In genomic region chr17:66783075-66783492, GRCm38 (mm10) we compare ENCODE assay signal across 28 mouse cellular contexts.
DNase-seq lines count a peak whose midpoint lies in the region; ATAC-seq and TF ChIP-seq lines count a peak whose summit lies in the region.
"Had no signal": no experiment of that assay in that cellular context is flagged by ENCODE, and none has a peak within 500 bp of the region (broad histone marks: within the 10 kb centered on the region; RNA-seq: fewer than 3 reads in every experiment).

No protein-coding gene starts in this region.

- H3K27me3 ChIP-seq in heart, embryonic 13.5 days (replicated peaks) = no peaks in the 10 kb centered on the region
- H3K27me3 ChIP-seq in heart, embryonic 12.5 days (replicated peaks) = no peaks in the 10 kb centered on the region
- no peaks in the 10 kb centered on the region for H3K27me3 ChIP-seq in midbrain, embryonic 12.5 days
- H3K27me3 ChIP-seq in cerebellum, adult 2 months (ENCODE audit: control insufficient read depth, insufficient read depth, low read length) = no peaks in the 10 kb centered on the region
- no peaks in the 10 kb centered on the region for H3K27me3 ChIP-seq in intestine, embryonic 16.5 days (replicated peaks; ENCODE audit: control insufficient read depth, insufficient read depth, low read length)
- H3K27me3 ChIP-seq: hindbrain, embryonic 12.5 days; intestine, embryonic 15.5 days; limb, embryonic 12.5 days; liver, embryonic 15.5 days; neural tube, embryonic 12.5 days; stomach, embryonic 15.5 days had no signal

- peak; percentile 26 for DNase-seq in brain, adult 2 months (ENCODE audit: low read depth, low spot score)
- DNase-seq in brain, embryonic 14.5 days (ENCODE audit: low read depth) = peak; percentile 75
- DNase-seq in cerebellum, adult 2 months = no peak
- no peak for DNase-seq in left cerebral cortex, postnatal 25 days (ENCODE audit: low spot score in 2 of 2)
- DNase-seq: adrenal gland, adult 2 months; adrenal gland, postnatal 36 days; B cell, adult 2 months; cerebellum, adult 9-10 months; cerebellum, postnatal 36 days; gastrocnemius, postnatal 10 days; kidney, adult 8-10 months; kidney, postnatal 10 days; lung, embryonic 14.5 days; lung, postnatal 14 days; right cerebral cortex, postnatal 25 days had no signal

- intact Hi-C loops in left cerebral cortex, postnatal 25 days (cut with DNase I) = no loop called here

- H3K9me3 ChIP-seq in heart, embryonic 13.5 days = no peaks in the 10 kb centered on the region
- H3K9me3 ChIP-seq in heart, embryonic 12.5 days (replicated peaks) = no peaks in the 10 kb centered on the region
- no peaks in the 10 kb centered on the region for H3K9me3 ChIP-seq in midbrain, embryonic 12.5 days
- H3K9me3 ChIP-seq in intestine, embryonic 16.5 days (ENCODE audit: control insufficient read depth, low read length) = no peaks in the 10 kb centered on the region
- H3K9me3 ChIP-seq: heart, embryonic 10.5 days; hindbrain, embryonic 12.5 days; intestine, embryonic 15.5 days; limb, embryonic 12.5 days; liver, embryonic 15.5 days; neural tube, embryonic 12.5 days; stomach, embryonic 15.5 days had no signal

- H3K9ac ChIP-seq in heart, embryonic 13.5 days = no peak overlapping the region
- H3K9ac ChIP-seq in heart, embryonic 12.5 days = no peak overlapping the region
- H3K9ac ChIP-seq in midbrain, embryonic 12.5 days (replicated peaks) = no peak overlapping the region
- H3K9ac ChIP-seq in intestine, embryonic 16.5 days (ENCODE audit: low read depth, low read length) = no peak overlapping the region
- H3K9ac ChIP-seq: hindbrain, embryonic 12.5 days; intestine, embryonic 15.5 days; limb, embryonic 12.5 days; liver, embryonic 15.5 days; lung, embryonic 14.5 days; neural tube, embryonic 12.5 days; stomach, embryonic 15.5 days had no signal

- H3K27ac ChIP-seq in heart, embryonic 13.5 days (replicated peaks) = 0 out of 2 replicates have a peak overlapping the region, but pooled peaks have one; percentile 5
- no peak overlapping the region for H3K27ac ChIP-seq in heart, embryonic 12.5 days (ENCODE audit: poor library complexity, severe bottlenecking)
- H3K27ac ChIP-seq in midbrain, embryonic 12.5 days (replicated peaks) = no peak overlapping the region; the same call in 1 of the 2 replicates
- no peak overlapping the region for H3K27ac ChIP-seq in cerebellum, adult 2 months (ENCODE audit: insufficient read depth, low read length)
- no peak overlapping the region for H3K27ac ChIP-seq in intestine, embryonic 16.5 days (ENCODE audit: low read length)
- H3K27ac ChIP-seq: heart, embryonic 10.5 days; hindbrain, embryonic 12.5 days; hindbrain, postnatal 0 days; intestine, embryonic 15.5 days; limb, embryonic 12.5 days; liver, embryonic 15.5 days; neural tube, embryonic 12.5 days; stomach, embryonic 15.5 days had no signal

- H3K36me3 ChIP-seq in heart, embryonic 13.5 days = no peaks in the 10 kb centered on the region
- H3K36me3 ChIP-seq in heart, embryonic 12.5 days = no peaks in the 10 kb centered on the region
- H3K36me3 ChIP-seq in midbrain, embryonic 12.5 days = no peaks in the 10 kb centered on the region
- H3K36me3 ChIP-seq in intestine, embryonic 16.5 days (ENCODE audit: control insufficient read depth, insufficient read depth, low read length) = no peaks in the 10 kb centered on the region
- H3K36me3 ChIP-seq: heart, embryonic 10.5 days; hindbrain, embryonic 12.5 days; intestine, embryonic 15.5 days; limb, embryonic 12.5 days; liver, embryonic 15.5 days; neural tube, embryonic 12.5 days; stomach, embryonic 15.5 days had no signal

- H3K4me3 ChIP-seq in heart, embryonic 13.5 days = no peak overlapping the region
- H3K4me3 ChIP-seq in heart, embryonic 12.5 days = no peak overlapping the region
- H3K4me3 ChIP-seq in midbrain, embryonic 12.5 days = no peak overlapping the region
- no peak overlapping the region for H3K4me3 ChIP-seq in cerebellum, adult 2 months (replicated peaks; ENCODE audit: insufficient read depth, low read depth, low read length)
- no peak overlapping the region for H3K4me3 ChIP-seq in intestine, embryonic 16.5 days (ENCODE audit: low read length)
- H3K4me3 ChIP-seq: heart, embryonic 10.5 days; hindbrain, embryonic 12.5 days; intestine, embryonic 15.5 days; limb, embryonic 12.5 days; liver, embryonic 15.5 days; myocyte; neural tube, embryonic 12.5 days; stomach, embryonic 15.5 days had no signal

- no peak for TF ChIP-seq CTCF in brain, embryonic 14.5 days (IDR thresholded peaks at IDR 0.05; ENCODE audit: borderline replicate concordance, extremely low read depth, insufficient read depth, insufficient read length)
- no peak for TF ChIP-seq CTCF in cerebellum, adult 2 months (IDR thresholded peaks at IDR 0.05; ENCODE audit: borderline replicate concordance, insufficient read depth, low read depth, low read length)

- H3K4me1 ChIP-seq in heart, embryonic 13.5 days = peaks cover 18% of the 10 kb centered on the region
- peaks cover 13% of the 10 kb centered on the region for H3K4me1 ChIP-seq in heart, embryonic 12.5 days (replicated peaks)
- peaks cover 28% of the 10 kb centered on the region for H3K4me1 ChIP-seq in midbrain, embryonic 12.5 days
- no peaks in the 10 kb centered on the region for H3K4me1 ChIP-seq in cerebellum, adult 2 months (ENCODE audit: control insufficient read depth, insufficient read depth, low read length)
- 0 out of 2 replicates have a peak, but pooled peaks cover 3% of the 10 kb centered on the region for H3K4me1 ChIP-seq in intestine, embryonic 16.5 days (ENCODE audit: control insufficient read depth, insufficient read depth, low read length)
- H3K4me1 ChIP-seq: intestine, embryonic 15.5 days; liver, embryonic 15.5 days; stomach, embryonic 15.5 days had no signal

- WGBS in heart, embryonic 13.5 days = 56% methylated on average over 10 of the region's 10 CpGs
- WGBS in heart, embryonic 12.5 days = 64% methylated on average over 10 of the region's 10 CpGs
- WGBS in midbrain, embryonic 12.5 days = 64% methylated on average over 10 of the region's 10 CpGs
- 71% methylated on average over 10 of the region's 10 CpGs for WGBS in cerebellum, adult 2 months
- 79% methylated on average over 10 of the region's 10 CpGs for WGBS in intestine, embryonic 16.5 days

- no peak overlapping the region for H3K4me2 ChIP-seq in heart, embryonic 13.5 days
- no peak overlapping the region for H3K4me2 ChIP-seq in heart, embryonic 12.5 days
- H3K4me2 ChIP-seq in midbrain, embryonic 12.5 days (replicated peaks) = no peak overlapping the region
- H3K4me2 ChIP-seq in intestine, embryonic 16.5 days (ENCODE audit: low read depth, low read length) = no peak overlapping the region
- H3K4me2 ChIP-seq: hindbrain, embryonic 12.5 days; intestine, embryonic 15.5 days; limb, embryonic 12.5 days; liver, embryonic 15.5 days; lung, embryonic 14.5 days; neural tube, embryonic 12.5 days; stomach, embryonic 15.5 days had no signal

- no peak for ATAC-seq in heart, embryonic 13.5 days (ENCODE audit: extremely low read depth, insufficient number of reproducible peaks, low FRiP score, low TSS enrichment)
- no peak for ATAC-seq in heart, embryonic 12.5 days (ENCODE audit: insufficient number of reproducible peaks, low FRiP score)
- ATAC-seq in midbrain, embryonic 12.5 days (ENCODE audit: low FRiP score, low read depth) = 0 out of 2 replicates have a peak, but pooled peaks have one; percentile 23
- ATAC-seq in intestine, embryonic 16.5 days = no peak
- ATAC-seq: hindbrain, postnatal 0 days; intestine, embryonic 15.5 days had no signal

- no peak for TF ChIP-seq POLR2A in brain, embryonic 14.5 days (IDR thresholded peaks at IDR 0.05; ENCODE audit: borderline replicate concordance, extremely low read depth, insufficient read depth, insufficient read length, poor library complexity, severe bottlenecking)
- no peak for TF ChIP-seq POLR2A in cerebellum, adult 2 months (IDR thresholded peaks at IDR 0.05; ENCODE audit: borderline replicate concordance, insufficient read depth, low read length)

Comparison
In these comparisons a context has a peak if more than half of its experiments do, and no peak if none do; other contexts are left out.
1. DNase-seq: peak in brain, adult 2 months (single experiment) and brain, embryonic 14.5 days (single experiment); none in cerebellum, adult 2 months (0 of 2) and left cerebral cortex, postnatal 25 days (0 of 2).